Mouse (Mus musculus): ENCODE measurements around the gene Hoxc8. TPM values are rescaled to one million over a fixed set of nuclear protein-coding genes. Genes with fewer than 3 reads are reported as not detected.

Hoxc8 gene
- polyA plus RNA-seq, 1 experiment from 2014 or later, result 3.0 TPM

MicroRNA genes within 50 kb of the gene (microRNA counts, 519-probe panel; counts per million panel counts)
- microRNA mmu-miR-615-3p (1,929 counts per million, percentile 23 among the panel's probes with 10 or more counts), microRNA mmu-miR-615-5p (not detected)

Small RNA genes within 50 kb of the gene (microRNA-seq; reads per million reads assigned to microRNA genes)
- gene Mir196a-2 (918 reads per million, percentile 74 among the genes with 10 or more reads in this experiment), gene Mir615 (1,601 reads per million, percentile 79 among the genes with 10 or more reads in this experiment)

Other genes starting within 250 kb of the Hoxc8 start
- gene Hoxc13, start 69.5 kb upstream of the Hoxc8 start, polyA plus RNA-seq (2015; fragmentation: Nextera tagmentation; extraction: Ambion mirVana), result 2.9 and 3.8 TPM in 2 replicates
- 2.8 and 3.1 TPM in 2 replicates for gene Hoxc12, start 53.9 kb upstream of the Hoxc8 start, polyA plus RNA-seq (2015; fragmentation: Nextera tagmentation; extraction: Ambion mirVana)
- gene Hoxc11, start 36.2 kb upstream of the Hoxc8 start, polyA plus RNA-seq (2015; fragmentation: Nextera tagmentation; extraction: Ambion mirVana), result 2.1 and 2.6 TPM in 2 replicates
- gene Hoxc10, start 23.8 kb upstream of the Hoxc8 start, polyA plus RNA-seq (2015; fragmentation: Nextera tagmentation; extraction: Ambion mirVana), result 11.0 and 11.3 TPM in 2 replicates
- gene Hoxc5, start 23.2 kb upstream of the Hoxc8 start, polyA plus RNA-seq (2015; fragmentation: Nextera tagmentation; extraction: Ambion mirVana), result 5.2 and 6.7 TPM in 2 replicates
- gene Hoxc9, start 14.2 kb upstream of the Hoxc8 start, polyA plus RNA-seq (2015; fragmentation: Nextera tagmentation; extraction: Ambion mirVana), result 1.7 and 2.1 TPM in 2 replicates
- gene Hoxc6, start 7.7 kb downstream of the Hoxc8 start, polyA plus RNA-seq (2015; fragmentation: Nextera tagmentation; extraction: Ambion mirVana), result 2.5 and 2.8 TPM in 2 replicates
- 4.8 and 4.9 TPM in 2 replicates for gene Hoxc4, start 28.3 kb downstream of the Hoxc8 start, polyA plus RNA-seq (2015; fragmentation: Nextera tagmentation; extraction: Ambion mirVana)
- 15.6 and 16.7 TPM in 2 replicates for gene Smug1, start 176.5 kb downstream of the Hoxc8 start, polyA plus RNA-seq (2015; fragmentation: Nextera tagmentation; extraction: Ambion mirVana)
- 153 and 166 TPM in 2 replicates for gene Cbx5, start 249.2 kb downstream of the Hoxc8 start, polyA plus RNA-seq (2015; fragmentation: Nextera tagmentation; extraction: Ambion mirVana)
- gene Hnrnpa1, start 249.8 kb downstream of the Hoxc8 start, polyA plus RNA-seq (2015; fragmentation: Nextera tagmentation; extraction: Ambion mirVana), result 1,120 and 1,163 TPM in 2 replicates

Measured in limb, embryonic 13.5 days (tissue).